8 mouse cellular contexts compared by ENCODE assay signal in genomic region chr13:58066496-58067389, GRCm38 (mm10). TPM values are rescaled to one million over a fixed set of nuclear protein-coding genes. Genes with fewer than 3 reads are reported as not detected.
A peak's percentile ranks its signal among the peaks of the same experiment; 100 is the strongest.
DNase-seq lines count a peak whose midpoint lies in the region; ATAC-seq and TF ChIP-seq lines count a peak whose summit lies in the region.

No protein-coding gene starts in this region.

- DNase-seq in forebrain, embryonic 10.5 days (ENCODE audit: extremely low spot score, low spot score): no peak
- DNase-seq in forebrain, embryonic 11.5 days (ENCODE audit: low spot score): no peak
- peak; percentile 79 for DNase-seq in kidney, postnatal 10 days
- peak; percentile 74 for DNase-seq in lung, postnatal 36 days
- no peak for DNase-seq in frontal cortex, adult 2 months (ENCODE audit: extremely low spot score in 1 of 2, low spot score in 1 of 2)
- no peak for DNase-seq in cerebellum, adult 9-10 months

- WGBS in forebrain, embryonic 10.5 days: 77% methylated on average over 14 of the region's 14 CpGs
- whole genome bisulfite sequencing in forebrain, embryonic 11.5 days: 77% methylated on average over 14 of the region's 14 CpGs
- WGBS in bone marrow, adult 2 months: 18% methylated on average over 14 of the region's 14 CpGs
- WGBS in heart, embryonic 16.5 days: 34% methylated on average over 14 of the region's 14 CpGs

- H3K4me3 ChIP-seq in forebrain, embryonic 10.5 days: no peak overlapping the region
- H3K4me3 ChIP-seq in forebrain, embryonic 11.5 days (ENCODE audit: low read depth, low read length): no peak overlapping the region
- H3K4me3 ChIP-seq in bone marrow, adult 2 months (replicated peaks; ENCODE audit: control insufficient read depth, low read depth, low read length): no peak overlapping the region
- H3K4me3 ChIP-seq in heart, embryonic 16.5 days (ENCODE audit: low read length): 0 out of 2 replicates have a peak overlapping the region, but pooled peaks have one; percentile 2

- H3K27ac ChIP-seq in forebrain, embryonic 10.5 days: peak overlapping the region; percentile 51; the same call in 1 of the 2 replicates
- no peak overlapping the region for H3K27ac ChIP-seq in forebrain, embryonic 11.5 days (ENCODE audit: low read depth, low read length)
- peak overlapping the region; percentile 21 for H3K27ac ChIP-seq in bone marrow, adult 2 months (ENCODE audit: control insufficient read depth, insufficient read depth, low read depth, low read length, poor library complexity)
- H3K27ac ChIP-seq in heart, embryonic 16.5 days (ENCODE audit: low read length): peak overlapping the region; percentile 87

- H3K4me2 ChIP-seq in forebrain, embryonic 11.5 days (ENCODE audit: low read depth, low read length, severe bottlenecking): no peak overlapping the region
- peak overlapping the region; percentile 38 for H3K4me2 ChIP-seq in heart, embryonic 16.5 days (ENCODE audit: low read depth, low read length)

- no peak for ATAC-seq in forebrain, embryonic 11.5 days (replicated peaks; ENCODE audit: low FRiP score)
- ATAC-seq in heart, embryonic 16.5 days (replicated peaks; ENCODE audit: extremely low read depth, insufficient read depth, low FRiP score): peak; percentile 62

- H3K27me3 ChIP-seq in forebrain, embryonic 10.5 days (ENCODE audit: poor library complexity, severe bottlenecking): no peaks in the 10 kb centered on the region
- no peaks in the 10 kb centered on the region for H3K27me3 ChIP-seq in forebrain, embryonic 11.5 days (ENCODE audit: control insufficient read depth, insufficient read depth, low read length)
- no peaks in the 10 kb centered on the region for H3K27me3 ChIP-seq in heart, embryonic 16.5 days (ENCODE audit: control insufficient read depth, insufficient read depth, low read length)

- H3K36me3 ChIP-seq in forebrain, embryonic 10.5 days (replicated peaks): peaks cover 6% of the 10 kb centered on the region; the same call in 1 of the 2 replicates
- no peaks in the 10 kb centered on the region for H3K36me3 ChIP-seq in forebrain, embryonic 11.5 days (ENCODE audit: control insufficient read depth, insufficient read depth, low read length)
- peaks cover 4% of the 10 kb centered on the region; the same call in 1 of the 2 replicates for H3K36me3 ChIP-seq in heart, embryonic 16.5 days (ENCODE audit: control insufficient read depth, insufficient read depth)

- no peaks in the 10 kb centered on the region for H3K9me3 ChIP-seq in forebrain, embryonic 10.5 days
- no peaks in the 10 kb centered on the region for H3K9me3 ChIP-seq in forebrain, embryonic 11.5 days (ENCODE audit: control insufficient read depth, low read length)
- H3K9me3 ChIP-seq in heart, embryonic 16.5 days (replicated peaks; ENCODE audit: control insufficient read depth, low read length): no peaks in the 10 kb centered on the region

- H3K9ac ChIP-seq in forebrain, embryonic 11.5 days (ENCODE audit: low read length): no peak overlapping the region
- H3K9ac ChIP-seq in heart, embryonic 16.5 days (ENCODE audit: low read length): no peak overlapping the region

- H3K4me1 ChIP-seq in forebrain, embryonic 10.5 days: peaks cover 47% of the 10 kb centered on the region
- H3K4me1 ChIP-seq in forebrain, embryonic 11.5 days (replicated peaks; ENCODE audit: control insufficient read depth, insufficient read depth, low read length): no peaks in the 10 kb centered on the region
- H3K4me1 ChIP-seq in bone marrow, adult 2 months (ENCODE audit: control insufficient read depth, insufficient read depth, low read length): peaks cover 2% of the 10 kb centered on the region; the same call in 1 of the 2 replicates
- H3K4me1 ChIP-seq in heart, embryonic 16.5 days (ENCODE audit: control insufficient read depth, insufficient read depth, low read length): peaks cover 52% of the 10 kb centered on the region

- TF ChIP-seq POLR2A in bone marrow, adult 2 months (IDR thresholded peaks at IDR 0.05; ENCODE audit: borderline replicate concordance, control insufficient read depth, low read depth, low read length): no peak

- TF ChIP-seq CTCF in bone marrow, adult 2 months (IDR thresholded peaks at IDR 0.05; ENCODE audit: control insufficient read depth, insufficient read depth, low read length): no peak

RNA-seq across cellular contexts. Expression of gene Klhl3, which starts 46.6 kb away (rescaled TPM):
- 2.0 and 2.1 TPM in 2 replicates for polyA plus RNA-seq in forebrain, embryonic 10.5 days (2016; fragmentation: Nextera tagmentation; extraction: Ambion mirVana)
- polyA plus RNA-seq in forebrain, embryonic 11.5 days (2014; fragmentation: Nextera tagmentation; extraction: Ambion mirVana): 3.1 TPM in 2 replicates
- polyA plus RNA-seq in bone marrow, adult 2 months (2011; ENCODE audit: insufficient read depth, insufficient read length, low replicate concordance, missing spikeins): 0.50 and 0.72 TPM in 2 replicates
- 8.5 and 9.6 TPM in 2 replicates for polyA plus RNA-seq in heart, embryonic 16.5 days (2015; fragmentation: Nextera tagmentation; extraction: Ambion mirVana)
- polyA plus RNA-seq in frontal cortex, adult 2 months (2012; rRNA removed): 28.9 and 30.1 TPM in 2 replicates

Comparison
In these comparisons a context has a peak if more than half of its experiments do, and no peak if none do; other contexts are left out.
1. DNase-seq: peak in kidney, postnatal 10 days (single experiment) and lung, postnatal 36 days (single experiment); none in forebrain, embryonic 10.5 days (single experiment), forebrain, embryonic 11.5 days (single experiment), frontal cortex, adult 2 months (0 of 2) and cerebellum, adult 9-10 months (single experiment).